Mouse (Mus musculus) gastrocnemius, postnatal 10 days (tissue): Measurements from ENCODE around the gene Lrp2bp. TPM values are rescaled to one million over a fixed set of nuclear protein-coding genes. Genes with fewer than 3 reads are reported as not detected.

Source experiments
- DNase-seq: peaks from one replicate; pipeline ENCODE4 v3.0.0; 2021; ENCODE audit warnings: mixed read lengths
- total RNA-seq, 2 experiments: library from RNA; stranded (reverse); gene quantifications; 2 replicates each; pipeline ENCODE4 v1.2.3; 2021

Gene Lrp2bp
- total RNA-seq, 2 experiments from 2014 or later = 0.66 to 2.2 TPM

- DNase-seq = no peak
Observed at GRCm38 (mm10) chr8:46024392-46024791, 25.3 kb downstream of the Lrp2bp start.

DNA sequence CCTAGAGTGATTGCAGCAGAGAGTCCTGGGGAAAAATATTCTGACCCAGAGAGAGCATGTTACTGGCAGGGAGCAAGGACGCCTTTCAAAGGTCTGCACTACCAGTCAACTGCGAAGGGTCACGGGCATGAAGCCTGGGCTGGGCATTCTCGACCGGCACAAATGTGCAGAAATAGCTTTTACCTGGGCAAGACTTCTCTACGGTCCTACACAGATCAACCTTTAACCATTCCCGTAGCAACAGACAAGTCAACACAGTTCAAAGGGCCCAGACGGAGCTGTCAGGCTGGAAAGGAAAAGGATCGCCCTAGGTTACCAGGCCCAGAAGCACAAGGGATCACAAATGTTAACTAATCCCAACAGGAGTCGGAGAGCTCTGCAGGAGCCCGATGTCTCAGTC lies 37.1 kb downstream of the Lrp2bp start:
- no peak for DNase-seq

DNA sequence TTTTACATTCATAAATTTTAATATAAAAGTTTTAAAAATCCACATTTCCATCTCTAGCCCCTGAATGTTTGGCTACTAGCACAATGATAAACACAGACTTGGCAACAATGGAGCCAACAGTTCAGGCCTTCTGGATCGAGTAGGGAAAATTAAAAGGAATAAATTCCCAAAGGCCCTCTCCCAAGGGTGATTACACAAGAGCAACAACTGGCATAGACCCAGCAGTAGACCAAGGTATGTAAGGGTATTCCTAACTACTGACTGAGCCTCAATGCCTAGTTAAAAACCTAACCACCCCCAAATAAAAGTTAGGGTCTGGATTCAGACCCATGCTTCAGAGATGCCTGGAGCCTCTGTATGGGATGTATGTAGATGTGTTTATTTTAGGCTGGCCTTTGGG lies 40.6 kb downstream of the Lrp2bp start:
- DNase-seq = no peak

- DNase-seq = no peak
Observed at GRCm38 (mm10) chr8:46040260-46040659, 41.2 kb downstream of the Lrp2bp start.

DNA sequence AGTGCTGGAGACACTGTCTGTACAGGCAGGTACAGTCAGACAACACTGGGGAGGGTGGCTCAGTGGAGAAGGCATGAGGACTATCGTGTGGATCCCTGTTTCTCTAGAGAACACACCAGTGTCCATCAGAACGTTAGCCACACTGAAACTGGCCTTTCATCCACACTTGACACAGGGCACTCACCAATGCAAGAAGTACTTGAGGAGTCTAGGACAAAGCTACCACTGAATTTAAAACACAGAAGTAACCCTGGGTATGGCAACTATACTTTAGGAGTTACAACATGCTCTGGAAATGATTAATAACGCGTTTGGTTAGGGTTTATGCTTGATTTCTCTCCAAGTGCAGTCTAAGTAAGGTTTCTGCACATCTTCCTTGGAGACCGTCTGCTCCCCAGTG lies 73.7 kb downstream of the Lrp2bp start:
- DNase-seq = no peak

GRCm38 (mm10) chr8:46073540-46074140 lies 74.5 kb downstream of the Lrp2bp start:
- no peak for DNase-seq

DNA sequence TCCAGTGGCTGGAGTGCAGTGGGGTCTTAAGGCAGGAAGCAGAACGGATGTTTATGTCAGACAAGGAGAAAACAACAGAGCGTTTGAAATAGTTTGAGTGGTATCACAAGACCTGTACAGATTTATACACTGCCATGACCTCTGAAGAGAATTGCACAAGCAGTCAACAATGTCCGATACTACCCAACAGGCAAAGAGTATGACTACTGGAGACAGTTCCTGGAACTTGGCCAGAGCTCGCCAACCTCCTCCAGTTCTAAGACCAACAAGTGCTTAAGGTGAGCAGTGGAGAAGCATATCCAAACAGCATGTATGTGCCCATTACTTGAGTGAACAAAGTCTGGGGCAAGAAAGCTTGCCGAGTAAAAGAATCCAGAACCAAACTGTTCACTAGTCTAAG lies 76.1 kb downstream of the Lrp2bp start:
- DNase-seq = no peak

DNA sequence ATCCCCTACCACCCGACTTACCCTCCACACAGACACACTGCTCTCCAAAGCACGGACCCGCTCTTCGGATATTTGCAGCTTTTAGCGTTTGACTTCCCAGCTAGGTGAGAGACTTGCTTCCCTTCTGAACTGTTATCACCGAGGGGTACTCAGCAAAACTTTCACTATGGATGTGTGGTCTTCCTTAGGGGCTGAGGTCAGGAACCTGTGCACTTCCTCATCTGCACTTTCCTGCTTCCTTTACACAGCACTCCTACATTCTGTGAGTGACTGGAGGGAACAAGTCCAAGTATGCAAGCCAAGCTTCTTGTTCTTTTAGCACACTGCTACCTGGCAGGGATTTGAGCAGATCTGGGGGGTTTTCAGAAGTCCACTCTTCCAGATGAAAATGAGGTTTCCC lies 79.8 kb downstream of the Lrp2bp start:
- DNase-seq = no peak

Other genes starting within 250 kb of the Lrp2bp start
- 100 to 1,000 TPM; 594 to 743 TPM for gene Pdlim3, start 113.8 kb upstream of the Lrp2bp start, total RNA-seq
- not detected for gene Ccdc110, start 64.7 kb upstream of the Lrp2bp start, total RNA-seq
- gene 1700029J07Rik, start 24.1 kb upstream of the Lrp2bp start, total RNA-seq = under 1 TPM; 0.68 TPM
- gene Ufsp2, start 23.8 kb upstream of the Lrp2bp start, total RNA-seq = 10 to 100 TPM; 37.2 to 37.8 TPM
- gene Ankrd37, start 6.4 kb downstream of the Lrp2bp start, total RNA-seq = 1 to 10 TPM; 1.5 to 2.9 TPM
- 10 to 100 TPM; 13.0 to 15.0 TPM for gene Cfap97, start 152.5 kb downstream of the Lrp2bp start, total RNA-seq
- gene Snx25, start 152.9 kb downstream of the Lrp2bp start, total RNA-seq = 1 to 10 TPM; 7.7 to 9.5 TPM
- 1,000 to 10,000 TPM; 2,072 to 2,481 TPM for gene Slc25a4, start 212.0 kb downstream of the Lrp2bp start, total RNA-seq